Mouse (Mus musculus) left cerebral cortex, adult 11 months (tissue): ENCODE results near the gene Uts2.
"Not testable (repeated sequence)": the region's sequence is repeated elsewhere in the genome, so short reads cannot be mapped to it uniquely, and the experiment has no call there.

Experiments
- DNase-seq: peaks from one replicate; pipeline ENCODE4 v3.0.0; 2022; ENCODE audit warnings: low spot score

Uts2 gene

DNA sequence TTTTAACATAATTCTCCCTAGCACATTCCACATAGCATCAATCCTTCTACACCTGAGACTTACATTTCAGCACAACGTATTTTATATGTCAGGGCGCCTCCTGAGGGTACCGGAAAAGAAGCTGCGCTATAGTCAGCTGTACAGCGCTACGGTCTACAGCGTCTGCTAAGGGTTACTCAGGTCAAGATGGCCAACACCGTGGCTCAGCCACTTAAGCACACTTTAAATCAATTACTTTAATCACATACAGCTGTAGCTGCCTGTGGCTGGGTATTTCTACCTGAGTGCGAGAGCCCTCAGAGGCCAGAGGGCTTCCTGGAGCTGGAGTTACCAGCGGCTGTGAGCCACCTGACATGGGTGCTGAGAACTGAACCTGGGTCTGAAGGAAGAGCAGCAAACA lies 19.0 kb downstream of the Uts2 start:
- DNase-seq = no peak

GRCm38 (mm10) chr4:151017356-151017755 lies 20.5 kb downstream of the Uts2 start:
- not testable (repeated sequence) for DNase-seq

DNA sequence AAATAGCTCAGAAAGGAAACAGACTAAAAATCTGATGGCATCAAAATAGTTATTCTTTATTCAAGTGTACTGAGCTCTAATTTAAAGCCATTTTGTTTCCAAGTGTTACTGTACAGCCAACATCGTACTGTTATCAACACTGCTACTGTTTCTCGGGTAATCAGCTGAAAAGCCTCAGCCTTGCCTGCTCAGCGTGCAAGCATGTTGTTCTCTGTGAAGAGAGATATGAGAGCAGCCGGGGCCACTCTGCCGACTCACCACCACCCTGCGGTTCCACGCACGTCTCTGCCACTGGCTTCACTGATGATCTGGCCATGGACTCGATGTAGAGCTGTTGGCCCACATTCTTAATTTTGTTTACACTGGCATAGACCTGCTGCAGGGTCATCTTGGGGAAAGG lies 27.3 kb downstream of the Uts2 start:
- no peak for DNase-seq

GRCm38 (mm10) chr4:151027001-151027400 lies 30.1 kb downstream of the Uts2 start:
- DNase-seq = no peak

GRCm38 (mm10) chr4:151036521-151036920 lies 39.6 kb downstream of the Uts2 start:
- no peak for DNase-seq

DNA sequence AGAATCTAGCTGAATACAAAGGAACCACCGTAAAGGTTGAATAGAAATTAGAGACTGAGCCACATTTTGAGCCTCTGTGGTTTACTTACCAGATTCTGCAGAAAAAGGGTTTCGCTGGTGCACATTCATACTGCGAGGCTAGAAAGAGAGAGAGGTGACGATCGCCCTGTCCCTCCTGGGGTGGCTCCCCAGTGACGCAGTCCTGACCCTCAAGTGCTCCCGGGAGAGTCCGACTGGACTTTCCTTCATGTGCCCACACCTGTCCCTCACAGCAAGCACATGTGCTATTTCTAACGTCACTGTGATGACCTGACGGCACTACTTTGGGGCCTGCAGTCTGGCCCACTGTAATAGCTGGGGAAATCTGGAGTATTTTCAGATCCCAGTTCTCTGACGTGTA lies 40.9 kb downstream of the Uts2 start:
- DNase-seq = no peak

- DNase-seq = peak; percentile 53
Measured at GRCm38 (mm10) chr4:151041506-151041905, 44.6 kb downstream of the Uts2 start.

DNA sequence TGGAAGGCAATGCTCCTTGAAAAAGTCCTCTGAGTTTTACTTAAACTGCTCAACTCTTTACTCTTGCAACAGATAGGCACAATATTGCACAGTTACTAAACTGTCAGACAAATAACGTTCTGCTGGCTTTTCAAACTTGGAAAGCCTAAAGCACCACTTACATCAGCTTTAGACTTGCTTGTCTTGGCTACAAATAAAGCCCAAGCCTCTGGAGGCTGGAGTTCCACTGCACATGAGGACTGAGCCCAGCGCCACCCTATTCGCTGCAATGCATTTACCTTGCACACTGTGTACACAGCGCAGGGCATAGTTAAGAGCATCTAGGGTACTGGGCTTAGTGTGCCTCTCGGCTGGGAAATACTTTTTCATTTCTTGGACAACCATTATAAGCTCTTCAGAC lies 46.4 kb downstream of the Uts2 start:
- no peak for DNase-seq

- peak; percentile 96 for DNase-seq
Measured at GRCm38 (mm10) chr4:151044037-151044943, 47.4 kb downstream of the Uts2 start, which contains the start of gene Per3. Gene Per3, minus strand, starts transcription at chr4:151044665.

GRCm38 (mm10) chr4:151044944-151045570 lies 48.2 kb downstream of the Uts2 start:
- DNase-seq = peak; percentile 55

GRCm38 (mm10) chr4:151046524-151046923 lies 49.6 kb downstream of the Uts2 start:
- no peak for DNase-seq

DNA sequence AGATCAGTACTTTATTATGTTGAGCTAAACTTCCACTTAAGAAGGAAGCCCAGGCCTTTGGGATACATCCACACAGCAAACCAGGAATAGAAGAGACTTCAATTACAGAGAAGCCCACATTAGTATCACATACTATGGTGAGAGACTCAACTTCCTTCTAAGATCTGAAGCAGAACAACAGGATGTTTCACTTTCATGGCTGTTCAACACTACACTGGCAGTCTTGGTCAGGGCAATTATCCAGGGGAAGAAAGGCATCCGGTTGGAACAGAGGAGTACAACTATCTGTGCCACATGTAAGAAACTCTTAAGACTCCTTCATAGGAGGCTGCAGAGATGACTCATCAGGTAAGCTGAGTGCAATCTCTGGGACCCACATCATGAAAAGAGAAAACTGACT lies 54.3 kb downstream of the Uts2 start:
- DNase-seq = no peak
